Mouse (Mus musculus) cortical plate, adult 2 months (tissue): ENCODE data around the gene Col4a1.

Experiments used
- CTCF ChIP-seq: fragments of 200-500 bp; IDR thresholded peaks from 2 replicates; pipeline ENCODE4 v1.5.1; 2011; ENCODE audit warnings: mild to moderate bottlenecking, control low read depth, low read length; ENCODE audit not compliant: insufficient read depth; ENCODE audit errors: extremely low read depth
- POLR2A ChIP-seq: fragments of 200-500 bp; IDR thresholded peaks from 2 replicates; pipeline ENCODE4 v1.6.1; 2011; ENCODE audit warnings: mild to moderate bottlenecking, low read length, control low read depth; ENCODE audit not compliant: insufficient read depth; ENCODE audit errors: extremely low read depth

GRCm38 (mm10) chr8:11171526-11171925, 141.1 kb downstream of the Col4a1 start:
- no peak for TF ChIP-seq CTCF
- TF ChIP-seq POLR2A = no peak
